Mouse (Mus musculus): ENCODE data around the gene Camkk1.

GRCm38 (mm10) chr11:72991961-72992360 lies 26.8 kb upstream of the Camkk1 start:
- no peak for TF ChIP-seq ELF1 (IDR thresholded peaks at IDR 0.05; ENCODE audit: low read depth, low read length)
- no peak for TF ChIP-seq CTCF (IDR thresholded peaks at IDR 0.05 in 2 of 3, conservative IDR thresholded peaks at IDR 0.05 in 1 of 3; ENCODE audit: control insufficient read depth in 1 of 3, insufficient read depth in 1 of 3, low read depth in 2 of 3, low read length in 3 of 3, poor library complexity in 1 of 3, severe bottlenecking in 1 of 3)
- no peak for TF ChIP-seq ZNF384 (IDR thresholded peaks at IDR 0.05; ENCODE audit: low read depth, low read length)
- TF ChIP-seq UBTF (IDR thresholded peaks at IDR 0.05; ENCODE audit: borderline replicate concordance, insufficient read depth, low read depth, low read length) = no peak
- TF ChIP-seq POLR2AphosphoS5 (IDR thresholded peaks at IDR 0.05; ENCODE audit: borderline replicate concordance, low read depth, low read length) = no peak
- TF ChIP-seq MXI1 (IDR thresholded peaks at IDR 0.05; ENCODE audit: low read depth, low read length) = no peak
- TF ChIP-seq POLR2A (IDR thresholded peaks at IDR 0.05; ENCODE audit: control insufficient read depth in 1 of 2, insufficient read depth in 1 of 2, low read depth in 1 of 2, low read length in 2 of 2, poor library complexity in 1 of 2) = no peak
- TF ChIP-seq MAFK (IDR thresholded peaks at IDR 0.05; ENCODE audit: borderline replicate concordance, low read depth, low read length) = no peak
- no peak for TF ChIP-seq HCFC1 (IDR thresholded peaks at IDR 0.05; ENCODE audit: low read depth, low read length)
- no peak for TF ChIP-seq ETS1 (IDR thresholded peaks at IDR 0.05; ENCODE audit: low read depth, low read length)
- TF ChIP-seq GATA1 (IDR thresholded peaks at IDR 0.05; ENCODE audit: low read depth, low read length) = no peak
- no peak for TF ChIP-seq BHLHE40 (IDR thresholded peaks at IDR 0.05; ENCODE audit: borderline replicate concordance, low read depth, low read length)
- no peak for TF ChIP-seq RCOR1 (IDR thresholded peaks at IDR 0.05; ENCODE audit: low read depth, low read length)
- TF ChIP-seq ZKSCAN1 (IDR thresholded peaks at IDR 0.05; ENCODE audit: low read depth, low read length) = no peak
